Mouse (Mus musculus) lung, postnatal 4 days (tissue): ENCODE results near the gene Ebf1.

Experiments used
- DNase-seq, 2 experiments: peaks; one replicate each; pipeline ENCODE4 v3.0.0; 2021

Ebf1 gene

DNA sequence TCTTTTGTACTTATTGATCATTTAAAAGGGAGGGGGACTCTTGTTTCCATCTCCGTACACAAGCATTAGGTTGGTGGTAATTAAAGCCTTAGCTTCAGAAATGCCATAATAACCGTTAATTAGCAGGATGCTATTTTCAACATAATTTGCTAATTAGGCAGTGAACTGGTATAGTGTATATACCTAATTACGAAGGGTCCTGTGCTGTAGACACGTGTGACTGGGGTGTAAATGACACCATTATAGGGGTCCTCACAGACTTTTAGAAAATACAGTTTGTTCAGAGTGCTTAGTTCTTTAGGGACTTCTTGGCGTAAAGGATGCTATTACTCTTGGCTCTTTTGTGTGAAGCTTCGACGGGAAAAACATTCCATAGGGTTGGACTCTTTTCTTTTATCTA is 167.9 kb downstream of the Ebf1 start:
- no peak for DNase-seq

DNA sequence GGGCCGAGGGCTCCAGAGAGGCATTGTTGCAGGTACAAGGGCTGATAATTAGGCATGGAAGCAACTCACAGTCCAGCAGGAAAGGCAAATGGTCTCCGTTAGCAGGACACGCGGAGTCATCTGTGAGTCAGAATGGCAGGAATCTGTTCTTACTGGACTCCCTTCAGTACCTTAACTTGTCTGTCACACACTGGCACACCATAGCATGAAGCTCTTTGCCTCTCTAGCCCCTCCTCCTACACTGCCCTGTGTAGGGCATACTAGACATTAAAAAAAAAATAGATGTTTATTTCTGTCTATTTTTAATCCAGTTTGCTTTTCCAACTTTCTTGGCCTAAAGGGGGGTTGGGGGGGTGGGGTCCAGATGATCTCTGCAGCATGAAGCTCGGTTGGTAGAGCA is 168.4 kb downstream of the Ebf1 start:
- no peak for DNase-seq

DNA sequence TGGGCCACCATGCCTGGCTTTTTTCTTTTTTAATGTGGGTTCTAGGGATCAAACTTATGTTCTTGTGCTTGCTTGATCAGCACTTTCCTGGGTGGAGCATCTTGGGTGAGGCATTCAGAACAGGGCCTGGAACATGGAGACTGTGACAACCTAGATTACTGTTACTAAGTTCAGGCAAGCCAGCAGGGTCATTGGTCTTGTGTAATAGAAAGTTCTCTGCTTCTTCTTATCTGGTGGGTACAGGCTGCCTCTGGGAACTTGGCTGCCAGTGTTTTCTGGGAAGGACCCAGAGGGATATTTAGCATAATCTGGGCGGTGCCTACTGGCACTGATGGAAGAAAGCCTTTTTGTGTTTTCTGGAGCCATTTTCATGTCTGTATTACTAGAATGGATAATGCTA is 170.9 kb downstream of the Ebf1 start:
- DNase-seq = no peak

DNA sequence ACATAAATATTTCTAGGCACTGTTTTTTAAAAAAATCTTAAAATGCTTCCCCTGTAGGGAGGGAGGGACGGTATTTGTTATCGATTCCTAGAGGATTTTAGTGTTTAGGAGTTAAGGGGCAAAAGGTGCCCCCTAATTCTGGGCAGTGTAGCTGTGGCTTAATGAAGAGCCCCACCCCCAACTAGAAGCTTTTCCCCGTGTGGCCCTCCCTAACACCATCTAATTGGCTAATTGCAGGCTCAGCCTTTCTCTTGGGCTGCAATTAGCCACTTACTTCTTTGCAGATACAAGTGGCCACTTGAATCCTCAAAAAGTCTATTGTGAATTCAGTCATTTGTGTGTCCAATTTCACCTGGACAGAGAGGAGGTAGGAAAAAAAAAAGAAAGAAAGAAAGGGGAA is 175.7 kb downstream of the Ebf1 start:
- no peak for DNase-seq

DNA sequence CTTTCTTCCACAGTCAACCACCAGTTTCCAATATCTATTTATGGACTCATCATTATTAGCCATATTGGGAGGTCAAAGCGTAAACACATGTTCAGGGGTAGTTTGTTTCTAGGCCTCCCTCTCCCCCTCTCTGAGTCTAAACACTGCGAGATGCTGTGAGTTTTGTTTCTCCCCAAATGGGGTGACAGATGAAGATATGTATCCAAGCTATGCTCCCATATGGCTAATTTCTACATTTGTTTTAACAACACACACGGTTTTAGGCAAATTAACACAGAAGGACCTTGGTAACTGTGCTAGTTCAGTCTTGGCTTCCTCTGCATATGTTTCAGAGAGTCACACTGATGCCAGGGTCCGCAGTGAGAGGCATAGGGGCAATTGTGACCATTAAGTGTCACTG is 177.8 kb downstream of the Ebf1 start:
- no peak for DNase-seq

DNA sequence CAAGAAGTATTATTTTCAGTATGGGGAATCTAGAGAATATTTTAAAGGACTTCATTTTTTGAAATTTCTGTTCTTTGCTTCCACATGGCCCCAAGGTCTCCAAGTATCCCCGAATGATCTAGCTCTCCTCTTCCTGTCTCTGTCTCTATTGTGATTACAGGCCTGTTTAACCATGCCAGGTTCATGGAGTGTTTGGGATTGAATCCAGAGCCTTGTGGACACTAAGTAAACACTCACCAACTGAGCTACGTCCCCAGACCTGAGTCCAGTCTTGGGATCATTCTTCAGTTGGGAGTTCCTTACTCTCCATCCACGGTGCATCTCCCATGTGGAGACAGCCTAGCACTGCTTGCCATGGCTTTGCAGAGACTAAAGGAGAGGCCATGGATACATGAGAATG is 178.7 kb downstream of the Ebf1 start:
- DNase-seq = no peak

DNA sequence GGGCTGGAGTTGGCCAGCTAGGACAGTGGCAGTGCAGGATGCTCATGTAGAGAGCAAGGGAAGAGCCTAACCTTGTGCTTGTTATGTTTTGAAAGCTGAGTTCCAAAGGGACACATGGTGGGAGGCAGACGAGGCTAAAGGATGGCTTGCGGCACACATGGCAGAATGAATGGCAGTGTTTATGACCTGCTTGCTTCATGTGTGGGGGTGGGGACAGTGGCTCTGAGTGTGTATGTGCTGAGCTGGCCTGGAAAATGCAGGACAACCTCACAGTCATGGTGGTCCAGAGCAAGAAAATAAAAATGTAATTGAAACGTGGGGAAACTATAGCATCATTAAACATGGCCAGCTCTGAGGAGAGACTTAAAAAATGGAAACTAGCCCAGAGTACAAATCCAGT is 181.2 kb downstream of the Ebf1 start:
- no peak for DNase-seq

DNA sequence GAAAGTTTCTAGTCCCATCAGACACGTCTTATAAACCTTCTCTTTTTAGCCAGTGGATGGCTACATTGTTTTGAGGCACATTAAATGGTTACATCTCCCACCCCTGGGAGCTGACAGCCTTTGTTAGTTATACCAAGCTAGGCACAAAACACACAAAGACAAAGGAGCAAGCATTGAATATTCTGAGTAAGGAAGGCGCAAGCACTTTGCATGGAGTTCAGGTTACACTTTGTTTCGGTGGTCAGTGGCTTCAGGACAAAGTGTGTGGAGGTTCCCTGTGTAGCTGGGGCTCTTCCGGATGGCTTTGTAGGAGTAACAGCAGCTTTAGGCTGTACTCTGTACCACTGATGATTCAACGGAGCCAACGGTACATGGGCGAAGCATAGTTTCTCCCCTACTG is 186.9 kb downstream of the Ebf1 start:
- DNase-seq = no peak

DNA sequence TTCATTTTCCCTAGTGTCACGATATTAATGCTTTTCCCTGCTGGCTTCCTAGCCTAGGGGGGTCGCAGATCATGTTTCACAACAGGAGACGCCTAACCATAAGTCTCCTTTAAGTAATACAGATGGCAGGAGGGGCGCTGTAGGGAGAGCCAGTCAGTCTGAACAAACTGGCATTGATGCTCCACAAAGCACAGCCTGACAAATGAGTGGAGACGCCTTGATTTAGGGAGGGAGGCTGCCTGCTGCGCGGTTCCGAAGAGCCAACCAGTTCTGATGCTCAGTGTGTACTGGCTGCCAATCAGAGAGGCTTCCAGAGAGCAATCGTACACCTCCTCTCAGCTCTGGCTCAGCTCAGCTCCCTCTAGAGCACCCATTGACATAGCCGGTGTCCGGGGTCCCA is 189.5 kb downstream of the Ebf1 start:
- DNase-seq = no peak

DNA sequence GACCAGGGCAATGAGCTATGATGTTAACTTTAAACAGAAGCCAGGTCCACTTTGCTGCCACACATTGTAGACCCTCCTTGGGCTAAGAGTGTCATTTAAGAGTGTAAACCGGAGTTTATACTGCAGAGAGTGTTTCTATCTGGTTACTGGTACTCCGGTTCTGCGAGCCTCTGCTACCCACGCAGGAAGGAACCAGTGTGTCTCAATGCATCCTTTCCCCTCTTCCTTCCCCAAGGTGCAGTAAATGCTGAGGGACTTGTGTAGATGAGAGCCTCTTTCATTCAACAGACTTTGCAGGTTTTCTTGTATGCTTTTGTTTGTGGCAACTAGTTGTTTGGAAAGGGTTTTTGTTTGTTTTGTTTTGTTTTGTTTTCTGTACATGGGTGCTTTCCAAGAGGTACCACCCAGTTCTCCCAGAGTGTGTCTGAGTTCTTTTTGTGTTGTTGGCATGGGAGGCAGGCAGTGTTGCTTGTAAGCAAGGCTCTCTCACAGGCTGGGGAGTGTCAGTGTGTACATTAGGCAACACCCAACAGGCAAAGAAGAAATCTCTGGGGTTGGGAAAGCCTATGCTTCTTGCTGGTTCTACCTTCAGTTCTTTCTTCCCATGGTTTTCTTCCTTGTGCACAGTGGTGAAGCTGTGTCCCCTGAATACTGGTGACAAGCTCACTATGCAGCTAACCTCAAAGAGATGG is 191.9 kb downstream of the Ebf1 start:
- no peak for DNase-seq

DNA sequence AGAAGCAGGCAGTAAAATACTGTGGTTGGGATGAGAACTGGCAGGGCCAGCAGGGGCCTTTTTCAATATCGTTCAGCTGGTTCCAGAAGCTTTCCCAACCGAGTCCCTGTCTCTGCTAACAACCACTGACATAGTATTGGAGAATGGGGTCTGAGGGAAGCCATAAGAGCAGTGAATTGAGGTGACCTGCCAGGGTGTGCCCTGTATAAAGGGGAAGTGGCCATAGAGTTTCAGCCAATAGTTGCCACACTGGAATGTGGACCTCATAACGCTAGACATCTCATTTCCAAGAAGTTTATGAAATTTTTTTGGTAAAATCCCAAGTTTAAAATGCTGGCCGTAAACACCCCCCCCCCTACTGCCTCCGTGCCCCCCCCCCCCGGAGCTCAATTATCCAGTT is 193.9 kb downstream of the Ebf1 start:
- DNase-seq = no peak

DNA sequence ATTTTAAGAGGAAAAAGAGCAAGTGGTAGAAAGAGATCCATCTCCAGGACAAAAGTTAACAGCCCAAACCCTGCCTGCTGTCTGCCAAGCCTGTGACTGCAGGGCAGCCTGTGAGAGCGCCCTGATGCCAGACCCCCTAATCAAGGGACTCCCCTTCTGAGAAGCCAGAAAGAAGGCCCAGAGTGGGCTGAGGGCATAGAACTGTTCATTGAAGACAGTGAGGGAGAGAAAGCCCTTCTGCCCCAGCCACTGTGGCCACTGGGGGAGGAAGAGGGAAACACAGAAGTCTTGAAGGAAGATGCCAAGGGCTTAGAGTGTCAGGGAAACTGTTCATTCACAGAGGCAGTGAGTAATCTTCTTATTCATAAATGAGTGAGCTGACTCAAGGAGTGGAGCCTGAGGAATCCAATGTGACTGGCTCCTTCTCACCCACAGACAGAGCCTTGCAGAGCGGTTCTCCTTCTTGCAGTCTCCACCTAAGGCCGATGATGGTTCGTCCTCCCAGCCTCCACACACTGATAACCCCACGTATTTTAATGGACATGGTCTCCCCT is 195.2 kb downstream of the Ebf1 start:
- no peak for DNase-seq

DNA sequence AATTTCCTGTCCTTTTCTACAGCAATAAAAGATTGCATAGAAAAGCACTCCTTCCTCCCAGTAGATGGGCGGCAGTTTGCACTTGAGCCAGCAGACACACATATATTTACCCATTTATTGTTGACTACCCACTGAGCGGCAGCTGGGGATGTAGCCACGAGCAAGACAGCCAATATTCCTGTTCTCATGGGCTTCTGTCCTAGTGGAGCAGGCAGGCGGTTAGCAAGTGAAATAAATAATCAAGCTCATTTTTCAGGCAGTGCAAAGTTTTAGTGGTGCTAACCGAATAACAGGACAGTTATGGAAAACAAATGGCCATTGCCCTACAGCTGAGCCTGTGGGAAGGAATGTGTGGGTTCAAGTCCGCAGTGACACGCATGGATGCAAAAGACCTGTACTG is 196.4 kb downstream of the Ebf1 start:
- DNase-seq = no peak

DNA sequence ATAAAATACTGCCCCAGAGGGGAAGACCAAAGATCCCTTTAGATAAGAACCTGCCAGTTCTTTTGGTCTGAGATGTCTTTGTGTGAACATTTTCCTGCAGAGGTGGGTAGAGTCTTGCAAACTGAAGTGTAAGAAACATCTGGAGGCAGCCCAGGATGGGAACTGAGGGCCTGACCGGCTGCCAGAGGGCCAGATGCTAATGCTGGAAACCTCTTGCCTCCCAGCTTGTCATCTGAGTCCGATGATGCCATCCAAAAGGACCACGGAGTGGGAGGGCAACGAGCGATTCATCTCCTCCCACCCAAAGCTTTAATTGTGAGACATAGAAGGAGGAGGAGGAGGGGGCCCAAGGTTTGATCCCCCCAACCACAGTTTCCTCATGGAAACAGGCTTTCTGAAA is 197.7 kb downstream of the Ebf1 start:
- no peak for DNase-seq

DNA sequence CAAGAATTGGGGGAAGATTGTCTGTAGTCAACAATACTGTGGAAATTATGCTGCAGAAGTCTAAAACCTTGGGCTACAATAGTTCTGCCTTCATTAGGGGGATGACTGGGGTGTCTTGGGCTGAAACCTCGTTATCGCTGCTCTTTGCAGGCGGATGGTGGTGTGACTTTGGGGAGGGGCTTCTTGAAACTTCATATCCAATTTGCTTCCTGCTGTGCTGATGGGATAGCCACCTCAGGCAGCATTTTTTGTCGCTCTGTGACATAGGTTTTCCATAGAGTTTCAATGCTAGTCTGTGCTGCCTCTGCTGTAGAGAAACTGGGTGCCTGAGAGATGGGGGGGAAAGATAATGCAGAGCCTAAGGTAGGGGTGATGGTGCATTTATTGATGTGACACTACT is 198.9 kb downstream of the Ebf1 start:
- no peak for DNase-seq

DNA sequence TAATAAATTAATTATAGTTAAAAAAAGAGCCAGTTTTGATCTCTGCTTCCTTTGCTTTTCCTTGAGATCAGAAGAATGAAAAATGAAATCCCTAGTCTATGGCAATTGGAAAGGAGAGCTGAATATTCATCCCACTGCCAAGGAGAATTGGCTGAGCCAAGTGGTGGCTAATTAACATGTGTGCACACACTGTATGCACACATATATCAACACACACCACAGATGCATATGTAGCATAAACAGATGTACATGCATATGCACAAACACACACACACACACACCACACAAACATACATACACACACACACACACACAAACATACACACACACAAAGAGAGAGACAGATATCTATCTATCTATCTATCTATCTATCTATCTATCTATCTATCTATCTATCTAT is 205.2 kb downstream of the Ebf1 start:
- DNase-seq = no peak

DNA sequence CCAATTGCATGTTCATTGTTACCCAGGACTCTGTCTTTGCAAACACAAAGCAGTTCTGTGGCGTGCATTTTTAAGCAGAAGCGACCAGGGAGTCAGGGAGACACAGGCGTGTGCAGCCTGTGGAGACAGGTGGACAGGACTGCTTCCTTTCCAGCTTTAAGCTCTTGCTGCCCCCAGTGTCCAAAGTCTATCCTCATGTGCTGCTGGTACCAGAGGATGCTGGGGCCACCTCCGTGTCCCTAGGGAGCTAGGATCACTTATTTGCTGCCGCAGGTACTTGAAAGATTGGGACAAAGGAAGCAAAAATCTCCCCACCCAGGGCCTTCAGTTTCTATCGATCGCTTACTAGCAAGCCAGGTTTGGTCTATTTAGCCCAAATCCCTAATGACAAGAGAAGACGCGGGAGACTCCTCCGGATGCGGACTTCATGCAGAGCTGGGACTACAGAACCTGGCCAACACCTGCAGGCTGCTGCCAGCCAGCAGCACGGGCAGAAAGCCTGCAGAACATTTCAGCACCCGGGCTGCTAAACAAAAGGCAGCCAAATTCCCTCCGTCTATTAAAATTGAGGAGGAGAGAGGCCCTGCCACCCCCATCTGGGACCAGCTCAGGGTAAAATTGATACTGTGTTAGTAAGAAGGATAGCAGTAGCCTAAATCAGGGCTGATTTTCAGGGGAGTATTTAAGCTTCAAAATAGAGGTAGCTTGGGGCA is 215.3 kb downstream of the Ebf1 start:
- DNase-seq = no peak

DNA sequence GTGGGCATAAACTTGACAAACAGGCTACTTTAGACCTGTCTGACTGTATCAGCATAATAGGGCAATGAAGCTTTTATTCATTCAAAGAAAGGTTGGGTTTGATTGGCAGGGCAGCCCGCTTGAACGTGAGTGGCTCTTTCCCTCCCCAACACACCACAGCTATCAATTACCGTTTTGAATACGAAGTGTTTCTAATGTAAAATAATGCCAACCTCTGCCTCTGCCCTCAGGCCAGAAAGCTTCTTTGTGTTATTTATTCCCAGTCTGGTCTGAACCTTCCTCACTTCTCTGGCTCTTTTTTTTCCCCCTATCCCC is 215.8 kb downstream of the Ebf1 start:
- DNase-seq = no peak

DNA sequence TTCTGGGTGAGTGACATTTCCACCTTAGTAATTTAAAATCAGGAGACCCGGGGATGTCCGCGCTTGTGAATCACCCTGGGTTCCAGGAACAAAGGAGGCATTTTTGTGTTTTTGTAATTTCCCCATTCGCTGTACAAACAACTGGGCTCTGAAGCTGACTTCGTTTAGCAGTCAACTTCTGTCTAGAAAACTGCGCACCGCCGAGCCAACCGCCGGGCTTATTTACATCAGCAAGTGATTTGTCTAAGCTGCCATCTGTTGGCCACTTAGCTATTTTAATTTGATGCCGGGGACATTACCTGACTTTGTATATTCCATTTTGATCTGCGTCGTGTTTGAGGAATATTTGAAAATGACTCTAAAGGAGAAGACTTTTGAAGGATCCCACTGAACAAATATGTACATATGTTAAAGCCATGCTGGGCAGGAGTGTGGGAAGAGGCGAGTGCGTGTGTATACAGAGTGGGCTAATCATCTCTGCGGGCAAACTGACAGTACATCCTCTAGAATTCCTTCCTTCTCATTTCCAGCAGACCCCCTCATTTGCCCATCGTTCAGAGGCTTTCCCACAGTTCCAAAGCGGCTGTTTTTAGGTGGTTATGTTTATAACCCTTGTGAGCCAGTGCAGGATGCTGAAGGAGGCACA is 216.4 kb downstream of the Ebf1 start:
- no peak for DNase-seq

DNA sequence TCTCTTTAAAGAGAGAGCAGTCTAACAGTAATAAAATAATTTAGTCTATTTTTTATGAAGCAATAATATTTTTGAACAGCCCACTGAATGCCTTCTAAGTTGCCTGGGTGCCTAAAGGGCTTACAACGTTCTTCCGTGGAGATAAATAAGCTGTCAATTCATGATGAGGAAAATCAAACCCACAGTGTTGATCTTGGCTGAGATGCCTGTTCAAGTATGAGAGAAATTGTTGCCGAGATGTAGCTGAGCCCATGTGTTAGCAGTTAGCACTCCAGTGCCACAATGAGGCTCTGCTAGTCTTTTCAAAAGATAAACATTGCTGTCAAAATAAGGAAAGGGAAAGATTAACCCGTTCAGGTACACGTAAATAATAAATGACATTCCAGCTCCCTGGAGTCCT is 218.0 kb downstream of the Ebf1 start:
- no peak for DNase-seq

DNA sequence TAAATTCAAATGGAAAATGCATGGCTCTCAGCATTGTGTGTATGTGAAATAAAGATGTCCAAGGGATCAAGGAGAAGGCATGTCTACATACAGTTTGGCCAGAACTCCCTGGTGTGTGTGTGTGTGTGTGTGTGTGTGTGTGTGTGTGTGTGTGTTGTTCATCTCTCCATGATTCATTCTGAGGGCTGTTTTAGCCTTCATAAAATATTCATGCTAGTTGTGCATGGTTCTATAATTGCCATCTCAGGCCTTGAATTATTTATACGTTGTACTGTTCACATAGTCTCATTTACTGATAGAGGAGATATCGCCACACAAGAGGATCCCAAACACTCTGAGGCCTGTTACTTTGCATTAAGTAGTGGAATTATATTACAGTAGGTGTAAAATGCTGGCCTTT is 220.5 kb downstream of the Ebf1 start:
- DNase-seq = no peak

DNA sequence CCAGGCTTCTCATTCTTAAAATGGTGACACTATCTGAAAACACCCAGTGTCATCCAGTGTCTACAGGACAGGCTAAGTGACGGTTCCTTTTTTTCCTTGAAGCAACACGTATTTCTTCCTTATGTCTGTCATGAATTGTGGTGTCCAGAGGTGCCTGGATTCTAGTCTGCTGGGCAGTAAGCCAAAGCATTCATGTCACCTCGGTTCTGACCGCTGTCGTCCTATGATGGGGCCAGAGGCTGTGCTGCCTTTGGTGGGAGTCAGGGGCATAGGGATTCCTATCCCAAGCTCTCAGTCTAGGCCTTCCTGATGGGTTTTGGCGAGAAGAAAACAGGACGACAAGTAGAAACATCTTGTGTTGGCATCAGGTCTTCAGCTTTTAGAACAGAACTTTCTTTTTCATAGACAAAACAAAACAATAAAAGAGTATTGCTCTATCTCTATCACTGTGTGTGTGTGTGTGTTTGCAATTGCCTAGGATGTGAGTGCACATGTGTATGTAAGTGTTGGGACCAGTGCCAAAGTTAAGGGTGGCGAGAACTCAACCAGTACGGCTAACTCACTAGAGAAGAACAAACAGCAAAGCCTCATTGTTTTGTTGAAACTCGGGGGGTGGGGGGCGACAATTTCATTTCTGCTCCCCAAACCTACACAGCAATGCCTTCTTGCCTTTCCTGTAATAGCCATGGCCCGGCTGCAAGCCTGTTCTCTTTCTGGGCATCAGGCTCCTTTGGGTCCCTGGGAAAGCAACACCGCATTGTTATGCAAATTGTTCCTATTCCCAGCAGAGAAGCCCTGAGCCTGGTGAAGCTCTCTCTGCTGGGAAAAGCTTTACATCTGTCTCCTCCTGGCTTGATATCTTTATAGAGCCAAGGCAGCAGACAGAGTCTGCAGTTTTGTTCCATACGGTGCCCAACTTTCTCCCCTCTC is 224.3 kb downstream of the Ebf1 start:
- DNase-seq = no peak

DNA sequence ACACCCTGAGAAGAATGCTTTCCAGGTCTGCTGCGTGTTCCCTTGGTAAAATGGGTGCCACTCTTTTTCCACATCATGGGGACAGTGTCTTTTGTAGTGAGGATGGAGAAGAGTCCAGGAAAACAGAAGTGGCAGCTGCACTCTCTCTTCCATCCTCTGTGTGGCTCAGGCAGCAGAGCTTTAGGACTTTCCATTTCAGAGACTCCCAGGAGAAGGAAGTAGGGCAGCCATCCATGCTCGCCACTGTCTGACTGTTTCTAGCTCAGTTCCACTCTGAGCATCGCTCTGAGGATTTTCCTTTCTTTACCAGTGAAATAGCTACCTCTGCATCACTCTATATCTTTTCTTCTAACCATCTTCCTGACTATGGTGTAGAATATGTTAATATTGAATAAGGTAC is 234.8 kb downstream of the Ebf1 start:
- no peak for DNase-seq
